Mouse (Mus musculus) neural tube, embryonic 11.5 days (tissue): ENCODE measurements at regions not wholly inside any gene's neighbourhood (a gene's known extent, or its start where the extent isn't known, plus 50 kb on each side); places are given as distances from the start of the nearest gene placed in this dataset.

Source experiments
- ATAC-seq: fragments of 200-750 bp; cut with Nextera tagmentation; 2 replicates; pipeline ENCODE4 v1.8.0; 2017; ENCODE audit warnings: moderate number of reproducible peaks, mild to moderate bottlenecking, moderate TSS enrichment, moderate library complexity; ENCODE audit not compliant: insufficient read depth, low FRiP score, low TSS enrichment
- DNase-seq: peaks from one replicate; pipeline ENCODE4 v3.0.0-alpha.2; 2015; ENCODE audit warnings: low spot score
- H3K27ac ChIP-seq: fragments of 300-500 bp; sonication (generic); 2 replicates; pipeline ENCODE4 v1.5.1; 2014; ENCODE audit warnings: low read depth, mild to moderate bottlenecking, low read length
- H3K27me3 ChIP-seq: fragments of 300-500 bp; sonication (generic); 2 replicates; pipeline ENCODE4 v1.6.1; 2014; ENCODE audit warnings: mild to moderate bottlenecking, low read length, mixed read lengths; ENCODE audit not compliant: control insufficient read depth, insufficient read depth
- H3K36me3 ChIP-seq: fragments of 300-500 bp; sonication (generic); 2 replicates; pipeline ENCODE4 v1.6.1; 2014; ENCODE audit warnings: mild to moderate bottlenecking, low read length, moderate library complexity, mixed read lengths; ENCODE audit not compliant: control insufficient read depth, insufficient read depth
- H3K4me1 ChIP-seq: fragments of 300-500 bp; sonication (generic); 2 replicates; pipeline ENCODE4 v1.6.1; 2014; ENCODE audit warnings: low read length, mixed read lengths; ENCODE audit not compliant: control insufficient read depth, insufficient read depth
- H3K4me2 ChIP-seq: fragments of 300-500 bp; sonication (generic); 2 replicates; pipeline ENCODE4 v1.6.1; 2014; ENCODE audit warnings: low read depth, mild to moderate bottlenecking, moderate library complexity
- H3K4me3 ChIP-seq: fragments of 300-500 bp; sonication (generic); 2 replicates; pipeline ENCODE4 v1.5.1; 2014; ENCODE audit warnings: low read depth, low read length
- H3K9ac ChIP-seq: fragments of 300-500 bp; sonication (generic); 2 replicates; pipeline ENCODE4 v1.6.1; 2014; ENCODE audit warnings: mild to moderate bottlenecking, low read length
- H3K9me3 ChIP-seq: fragments of 300-500 bp; sonication (generic); 2 replicates; pipeline ENCODE4 v1.6.1; 2016; ENCODE audit warnings: low read length; ENCODE audit not compliant: control insufficient read depth
- WGBS: fragments of 180-500 bp; shearing (Covaris S2); extraction: QIAGEN DNeasy Blood & Tissue Kit; methylation state at CpG from one replicate; pipeline ENCODE4 v1.1.7; 2014; 5-methylcytosine and 5-hydroxymethylcytosine counted together

DNA sequence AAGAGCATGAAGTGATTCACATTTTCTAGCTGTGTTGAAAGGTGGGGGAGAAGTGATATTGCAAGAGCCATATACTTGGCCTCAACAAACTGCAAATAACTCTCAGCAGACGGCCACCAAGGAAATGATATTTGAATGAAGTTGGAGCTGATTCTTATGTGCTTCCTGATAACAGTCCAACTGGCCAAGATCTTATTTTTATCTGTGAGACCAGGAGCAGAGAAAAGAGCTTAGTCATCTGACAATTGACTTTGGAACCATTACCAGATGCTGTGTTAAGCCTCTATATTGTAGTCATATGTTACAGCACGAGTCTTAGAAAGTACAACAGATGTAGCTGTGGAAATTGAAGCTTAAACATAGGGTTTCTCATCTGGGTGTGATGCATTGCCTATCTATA lies 536.6 kb downstream of the Gm43517 start:
- Histone ChIP-seq H3K9ac (no peak overlapping the region), H3K9me3 (no peaks in the 10 kb centered on the region), H3K4me2 (no peak overlapping the region), H3K4me1 (no peaks in the 10 kb centered on the region), H3K36me3 (no peaks in the 10 kb centered on the region), H3K27me3 (no peaks in the 10 kb centered on the region), H3K4me3 (no peak overlapping the region), H3K27ac (no peak overlapping the region)
- DNase-seq: no peak
- 76% methylated on average over 2 of the region's 2 CpGs for WGBS
- no peak for ATAC-seq

GRCm38 (mm10) chr12:49940818-49941217 lies 555.8 kb downstream of the Gm43517 start:
- DNase-seq: no peak
- WGBS: 76% methylated on average over 2 of the region's 2 CpGs
- H3K4me1 ChIP-seq: peaks cover 1% of the 10 kb centered on the region; the same call in 1 of the 2 replicates
- H3K36me3 ChIP-seq: no peaks in the 10 kb centered on the region
- H3K9me3 ChIP-seq: no peaks in the 10 kb centered on the region
- no peaks in the 10 kb centered on the region for H3K27me3 ChIP-seq
- ATAC-seq: no peak
- no peak overlapping the region for H3K4me3 ChIP-seq
- H3K4me2 ChIP-seq: no peak overlapping the region
- no peak overlapping the region for H3K27ac ChIP-seq
- no peak overlapping the region for H3K9ac ChIP-seq

- DNase-seq (no peak), ATAC-seq (no peak)
- Histone ChIP-seq H3K4me3 (no peak overlapping the region), H3K9me3 (no peaks in the 10 kb centered on the region), H3K27me3 (no peaks in the 10 kb centered on the region), H3K4me1 (peaks cover 4% of the 10 kb centered on the region; the same call in 1 of the 2 replicates), H3K4me2 (no peak overlapping the region), H3K36me3 (no peaks in the 10 kb centered on the region), H3K27ac (no peak overlapping the region), H3K9ac (no peak overlapping the region)
- WGBS: 75% methylated on average over 9 of the region's 9 CpGs
Measured at GRCm38 (mm10) chr12:49944911-49945627, 560.1 kb downstream of the Gm43517 start.

- no peak for DNase-seq
- 37% methylated on average over 4 of the region's 4 CpGs for WGBS
- Histone ChIP-seq H3K4me2 (no peak overlapping the region), H3K4me1 (peaks cover 4% of the 10 kb centered on the region; the same call in 1 of the 2 replicates), H3K9ac (no peak overlapping the region), H3K27me3 (no peaks in the 10 kb centered on the region), H3K27ac (no peak overlapping the region), H3K4me3 (no peak overlapping the region), H3K9me3 (no peaks in the 10 kb centered on the region), H3K36me3 (no peaks in the 10 kb centered on the region)
- ATAC-seq: no peak; the same call in 1 of the 2 replicates
Measured at GRCm38 (mm10) chr12:49945628-49946220, 560.8 kb downstream of the Gm43517 start.

GRCm38 (mm10) chr12:49946752-49947260 lies 561.8 kb downstream of the Gm43517 start:
- Histone ChIP-seq H3K9me3 (no peaks in the 10 kb centered on the region), H3K9ac (no peak overlapping the region), H3K27me3 (no peaks in the 10 kb centered on the region), H3K4me3 (no peak overlapping the region), H3K36me3 (no peaks in the 10 kb centered on the region), H3K27ac (no peak overlapping the region), H3K4me1 (peaks cover 4% of the 10 kb centered on the region; the same call in 1 of the 2 replicates), H3K4me2 (no peak overlapping the region)
- ATAC-seq (no peak), DNase-seq (no peak)
- WGBS: 43% methylated on average over 5 of the region's 5 CpGs

DNA sequence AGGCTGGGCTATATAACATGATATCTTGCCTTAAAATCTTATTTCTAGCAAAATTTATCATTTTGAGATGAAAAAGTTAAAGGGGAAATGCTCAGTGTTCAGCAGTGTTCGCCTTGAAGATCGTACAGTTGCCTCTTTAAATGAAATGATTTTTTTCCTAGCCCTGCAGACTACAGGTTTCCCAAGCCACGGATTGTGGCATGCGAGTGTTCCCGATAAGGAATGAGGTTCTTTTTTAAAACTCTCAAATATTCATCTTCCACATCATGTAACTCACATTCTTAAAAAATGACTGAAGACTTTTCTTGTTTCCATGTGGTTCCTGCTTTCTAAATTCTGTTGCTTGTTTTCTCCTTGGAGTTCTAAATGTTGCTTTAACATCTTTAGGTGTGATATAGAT lies 566.0 kb downstream of the Gm43517 start:
- 90% methylated on average over 5 of the region's 5 CpGs for WGBS
- H3K4me3 ChIP-seq: no peak overlapping the region
- H3K27me3 ChIP-seq: no peaks in the 10 kb centered on the region
- no peak overlapping the region for H3K9ac ChIP-seq
- no peak overlapping the region for H3K27ac ChIP-seq
- DNase-seq: no peak
- H3K9me3 ChIP-seq: no peaks in the 10 kb centered on the region
- peaks cover under 1% of the 10 kb centered on the region; the same call in 1 of the 2 replicates for H3K4me1 ChIP-seq
- no peaks in the 10 kb centered on the region for H3K36me3 ChIP-seq
- H3K4me2 ChIP-seq: no peak overlapping the region
- ATAC-seq: no peak

DNA sequence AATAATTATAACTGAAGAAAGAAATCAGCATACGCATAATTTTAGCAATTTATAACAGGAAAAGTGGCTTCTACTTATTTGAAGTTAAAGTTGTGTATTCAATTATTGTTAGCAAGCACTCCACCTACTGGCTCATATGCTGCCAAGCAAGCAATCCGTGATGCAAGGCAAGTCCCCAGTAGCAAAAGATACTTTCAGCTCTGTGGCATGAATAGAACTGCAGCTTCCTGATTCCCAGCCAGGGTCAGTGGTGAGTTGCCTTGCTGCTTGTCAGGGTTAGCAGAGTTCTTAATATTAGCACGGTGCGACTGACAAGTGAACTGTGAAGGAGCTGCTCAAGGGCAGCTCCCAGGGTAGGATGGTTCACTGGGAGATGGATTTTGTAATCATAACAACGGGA lies 566.8 kb downstream of the Gm43517 start:
- DNase-seq (peak; percentile 36), ATAC-seq (0 out of 2 replicates have a peak, but pooled peaks have one; percentile 45)
- Histone ChIP-seq H3K9me3 (no peaks in the 10 kb centered on the region), H3K36me3 (no peaks in the 10 kb centered on the region), H3K4me1 (no peaks in the 10 kb centered on the region), H3K27ac (no peak overlapping the region), H3K4me2 (no peak overlapping the region), H3K9ac (no peak overlapping the region), H3K4me3 (no peak overlapping the region), H3K27me3 (no peaks in the 10 kb centered on the region)
- 55% methylated on average over 5 of the region's 5 CpGs for WGBS

DNA sequence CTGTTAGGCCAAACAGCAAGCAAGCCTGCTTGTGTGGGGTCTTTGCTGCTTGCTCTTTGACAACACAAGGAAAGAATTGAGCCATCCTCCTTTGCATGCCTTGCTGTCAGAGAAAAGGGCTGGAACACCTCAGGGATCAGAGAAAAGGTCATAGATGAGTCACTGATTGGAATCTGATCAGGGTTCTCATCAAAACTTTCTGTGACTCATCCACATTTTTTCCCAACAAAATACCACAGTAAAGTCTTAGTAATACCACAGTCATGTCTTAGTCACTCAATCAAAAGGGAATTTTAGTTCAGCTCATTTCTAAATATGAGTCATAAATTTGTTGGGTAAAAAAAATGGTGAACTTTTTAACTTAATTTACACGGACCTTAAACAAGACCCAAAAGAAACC lies 583.1 kb downstream of the Gm43517 start:
- H3K4me2 ChIP-seq: no peak overlapping the region
- no peak overlapping the region for H3K27ac ChIP-seq
- no peaks in the 10 kb centered on the region for H3K4me1 ChIP-seq
- no peaks in the 10 kb centered on the region for H3K36me3 ChIP-seq
- no peak overlapping the region for H3K4me3 ChIP-seq
- ATAC-seq: no peak
- H3K9ac ChIP-seq: no peak overlapping the region
- no peak for DNase-seq
- H3K27me3 ChIP-seq: no peaks in the 10 kb centered on the region
- 93% methylated on average over 1 of the region's 1 CpGs for WGBS
- no peaks in the 10 kb centered on the region for H3K9me3 ChIP-seq

- ATAC-seq (no peak), DNase-seq (no peak)
- H3K36me3 ChIP-seq: no peaks in the 10 kb centered on the region
- H3K9ac ChIP-seq: no peak overlapping the region
- no peaks in the 10 kb centered on the region for H3K9me3 ChIP-seq
- WGBS: 57% methylated on average over 2 of the region's 2 CpGs
- H3K27me3 ChIP-seq: no peaks in the 10 kb centered on the region
- no peak overlapping the region for H3K27ac ChIP-seq
- H3K4me3 ChIP-seq: no peak overlapping the region
- H3K4me1 ChIP-seq: 0 out of 2 replicates have a peak, but pooled peaks cover 3% of the 10 kb centered on the region
- H3K4me2 ChIP-seq: no peak overlapping the region
Measured at GRCm38 (mm10) chr12:49969546-49969945, 584.6 kb downstream of the Gm43517 start.
